Mouse (Mus musculus) gastrocnemius, postnatal 14 days (tissue): ENCODE measurements around the gene Cenpb. TPM values are rescaled to one million over a fixed set of nuclear protein-coding genes. Genes with fewer than 3 reads are reported as not detected.

Source experiments
- DNase-seq: peaks from one replicate; pipeline ENCODE4 v3.0.0; 2021; ENCODE audit warnings: mixed read lengths
- intact Hi-C: fragments of 180-260 bp; cut with DNase I; formaldehyde crosslinking; loops from one replicate; pipeline ENCODE4 v1.15.1; 2025; ENCODE audit warnings: low total_unique reads
- total RNA-seq, 2 experiments: library from RNA; stranded (reverse); gene quantifications; 2 replicates each; pipeline ENCODE4 v1.2.3; 2021

Cenpb gene
- total RNA-seq, 2 experiments from 2014 or later = 49.6 to 50.8 TPM

- DNase-seq = peak; percentile 78
- intact Hi-C loops = no loop called here
These were observed 52.6 kb downstream of the Cenpb start, which contains the start of gene Hspa12b for GRCm38 (mm10) chr2:131127161-131127730. Hspa12b (plus strand) TSS chr2:131127280.

- intact Hi-C loops = no loop called here
- DNase-seq = no peak
These were observed 53.7 kb downstream of the Cenpb start for GRCm38 (mm10) chr2:131125964-131126815.

Other genes starting within 250 kb of the Cenpb start
- 1 to 10 TPM; 3.8 to 5.1 TPM for gene Gfra4, start 137.0 kb downstream of the Cenpb start, total RNA-seq
- gene Adam33, start 116.3 kb downstream of the Cenpb start, total RNA-seq = 1 to 10 TPM; 2.5 to 3.9 TPM
- under 1 TPM; 0.78 to 0.90 TPM for gene Siglec1, start 93.3 kb downstream of the Cenpb start, total RNA-seq
- 10 to 100 TPM; 14.5 to 18.3 TPM for gene Hspa12b, start 52.8 kb downstream of the Cenpb start, total RNA-seq
- gene Gm11037, start 46.6 kb downstream of the Cenpb start, total RNA-seq = not detected
- 1 to 10 TPM; 5.8 to 6.2 TPM for gene 1700037H04Rik, start 20.0 kb downstream of the Cenpb start, total RNA-seq
- 1 to 10 TPM; 4.7 to 5.4 TPM for gene Cdc25b, start 6.9 kb upstream of the Cenpb start, total RNA-seq
- 1 to 10 TPM; 2.5 to 2.9 TPM for gene Spef1, start 7.2 kb upstream of the Cenpb start, total RNA-seq
- gene Ap5s1, start 27.0 kb upstream of the Cenpb start, total RNA-seq = 10 to 100 TPM; 14.9 to 17.4 TPM
- gene Mavs, start 54.0 kb upstream of the Cenpb start, total RNA-seq = 10 to 100 TPM; 32.4 to 33.3 TPM
- 10 to 100 TPM; 21.9 to 22.8 TPM for gene Pank2, start 82.4 kb upstream of the Cenpb start, total RNA-seq
- gene Rnf24, start 172.8 kb upstream of the Cenpb start, total RNA-seq = 1 to 10 TPM; 1.5 to 2.4 TPM